30 mouse cellular contexts compared by ENCODE assay signal in the genomic region with DNA sequence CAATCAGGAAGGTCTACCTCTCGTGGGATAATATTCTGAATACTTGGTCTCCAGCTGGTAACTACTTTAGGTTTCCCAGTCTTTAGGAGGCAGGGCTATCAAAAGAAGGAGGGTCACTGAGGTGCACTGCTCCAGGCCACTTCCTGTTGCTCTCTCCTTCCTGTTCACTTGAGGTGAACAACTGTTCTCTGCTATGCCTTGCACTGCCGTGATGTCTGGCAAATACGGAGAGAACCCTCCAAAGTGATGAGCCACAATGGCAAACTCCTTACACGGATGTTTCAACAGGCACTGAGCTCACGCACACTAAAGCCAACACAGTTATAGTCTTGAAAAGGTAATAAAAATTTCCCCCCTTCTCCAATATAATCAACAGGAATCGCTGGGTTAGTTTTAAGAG. TPM values are rescaled to one million over a fixed set of nuclear protein-coding genes. Genes with fewer than 3 reads are reported as not detected.
DNase-seq lines count a peak whose midpoint lies in the region; ATAC-seq and TF ChIP-seq lines count a peak whose summit lies in the region.
"Had no signal": no experiment of that assay in that cellular context is flagged by ENCODE, and none has a peak within 500 bp of the region (broad histone marks: within the 10 kb centered on the region; RNA-seq: fewer than 3 reads in every experiment).

No protein-coding gene starts in this region.

- no peaks in the 10 kb centered on the region for H3K36me3 ChIP-seq in heart, adult 2 months (ENCODE audit: control insufficient read depth, insufficient read depth, low read length)
- H3K36me3 ChIP-seq in kidney, embryonic 16.5 days (ENCODE audit: insufficient read depth, low read length): 0 out of 2 replicates have a peak, but pooled peaks cover 4% of the 10 kb centered on the region
- H3K36me3 ChIP-seq: hindbrain, embryonic 12.5 days; limb, embryonic 10.5 days; limb, embryonic 15.5 days; midbrain, embryonic 12.5 days; neural tube, embryonic 13.5 days had no signal

- no peak overlapping the region for H3K27ac ChIP-seq in heart, adult 2 months
- no peak overlapping the region for H3K27ac ChIP-seq in kidney, embryonic 16.5 days (ENCODE audit: low read length)
- H3K27ac ChIP-seq: hindbrain, embryonic 12.5 days; hindbrain, postnatal 0 days; limb, embryonic 10.5 days; limb, embryonic 15.5 days; midbrain, embryonic 12.5 days; neural tube, embryonic 13.5 days; stomach, postnatal 0 days had no signal

- DNase-seq in heart, adult 11 months: peak; percentile 65
- no peak for DNase-seq in heart, adult 2 months
- DNase-seq in CD4-positive helper T cell, adult 2 months (ENCODE audit: low read depth, low spot score): peak; percentile 50
- no peak for DNase-seq in ovary, adult 18-20 months (ENCODE audit: low spot score)
- DNase-seq in right cerebral cortex, postnatal 4 days: no peak
- DNase-seq: adrenal gland, postnatal 14 days; cerebellum, adult 11-12 months; cerebellum, adult 9-11 months; forebrain, postnatal 0 days; gastrocnemius, postnatal 10 days; heart, postnatal 36 days; kidney, adult 11 months; kidney, postnatal 36 days; layer of hippocampus, postnatal 36 days; liver, embryonic 13.5 days; lung, adult 18-20 months had no signal

- H3K9ac ChIP-seq in heart, adult 2 months (ENCODE audit: low read depth, low read length): no peak overlapping the region
- H3K9ac ChIP-seq in kidney, embryonic 16.5 days (replicated peaks; ENCODE audit: low read length): no peak overlapping the region
- H3K9ac ChIP-seq: forebrain, postnatal 0 days; hindbrain, embryonic 12.5 days; limb, embryonic 15.5 days; liver, embryonic 13.5 days; midbrain, embryonic 12.5 days; neural tube, embryonic 13.5 days had no signal

- no peak for TF ChIP-seq CTCF in heart, adult 2 months (IDR thresholded peaks at IDR 0.05)

- no peaks in the 10 kb centered on the region for H3K9me3 ChIP-seq in kidney, embryonic 16.5 days (ENCODE audit: low read length)
- H3K9me3 ChIP-seq: hindbrain, embryonic 12.5 days; limb, embryonic 10.5 days; limb, embryonic 15.5 days; liver, embryonic 13.5 days; midbrain, embryonic 12.5 days; neural tube, embryonic 13.5 days had no signal

- TF ChIP-seq POLR2A in heart, adult 2 months (IDR thresholded peaks at IDR 0.05; ENCODE audit: insufficient read depth, low read depth, low read length): no peak

- peak; percentile 83 for ATAC-seq in activated CD4-positive, CD25-positive, alpha-beta regulatory T cell, adult 4 months
- ATAC-seq in inflammation-experienced regulatory T-cells, adult 6 months: peak; percentile 78
- no peak for ATAC-seq in kidney, embryonic 16.5 days (ENCODE audit: low FRiP score, low TSS enrichment)
- ATAC-seq: forebrain, postnatal 0 days; hindbrain, postnatal 0 days; lung, postnatal 0 days had no signal

- 63% methylated on average over 6 of the region's 6 CpGs for WGBS in heart, adult 2 months
- WGBS in kidney, embryonic 16.5 days: 79% methylated on average over 6 of the region's 6 CpGs

- TF ChIP-seq EP300 in heart, adult 2 months (IDR thresholded peaks at IDR 0.05; ENCODE audit: insufficient read depth, low read depth, low read length): no peak

- peaks cover 3% of the 10 kb centered on the region for H3K4me1 ChIP-seq in heart, adult 2 months (ENCODE audit: control insufficient read depth, insufficient read depth, low read length)
- peaks cover 11% of the 10 kb centered on the region for H3K4me1 ChIP-seq in kidney, embryonic 16.5 days (ENCODE audit: insufficient read depth, low read length)
- H3K4me1 ChIP-seq: midbrain, embryonic 12.5 days had no signal

- intact Hi-C loops in heart, adult 2 months (cut with DNase I): no loop called here

- H3K4me2 ChIP-seq in kidney, embryonic 16.5 days (replicated peaks; ENCODE audit: low read depth, low read length): no peak overlapping the region
- H3K4me2 ChIP-seq: heart, embryonic 11.5 days; hindbrain, embryonic 12.5 days; limb, embryonic 15.5 days; liver, embryonic 13.5 days; midbrain, embryonic 12.5 days; neural tube, embryonic 13.5 days had no signal

- no peak overlapping the region for H3K4me3 ChIP-seq in heart, adult 2 months
- no peak overlapping the region for H3K4me3 ChIP-seq in kidney, embryonic 16.5 days (ENCODE audit: low read length)
- H3K4me3 ChIP-seq: erythroblast, embryonic 14.5 days; hindbrain, embryonic 12.5 days; limb, embryonic 10.5 days; limb, embryonic 15.5 days; liver, embryonic 13.5 days; midbrain, embryonic 12.5 days; myocyte; neural tube, embryonic 13.5 days had no signal

- H3K27me3 ChIP-seq in heart, adult 2 months (ENCODE audit: control insufficient read depth, insufficient read depth, low read length): no peaks in the 10 kb centered on the region
- no peaks in the 10 kb centered on the region for H3K27me3 ChIP-seq in kidney, embryonic 16.5 days (ENCODE audit: insufficient read depth, low read length)
- H3K27me3 ChIP-seq: hindbrain, embryonic 12.5 days; limb, embryonic 15.5 days; liver, embryonic 13.5 days; midbrain, embryonic 12.5 days; neural tube, embryonic 13.5 days had no signal

- H3K79me2 ChIP-seq in heart, adult 2 months (replicated peaks; ENCODE audit: control insufficient read depth, insufficient read depth, low read length): peaks cover 6% of the 10 kb centered on the region; the same call in 1 of the 2 replicates

RNA-seq across cellular contexts. Expression of a gene that starts 15.3 kb away (rescaled TPM):
- total RNA-seq in heart, adult 2 months (2021): 1 to 10 TPM; 6.5 to 7.6 TPM
- 4.3 and 6.3 TPM in 2 replicates for polyA plus RNA-seq in heart, adult 2 months (2012; rRNA removed)
- polyA plus RNA-seq in activated CD4-positive, CD25-positive, alpha-beta regulatory T cell, adult 4 months (2017; shearing (Covaris generic)): 10 to 100 TPM; 17.7 to 18.7 TPM
- 10 to 100 TPM; 16.7 to 23.5 (median 18.4) TPM for polyA plus RNA-seq in inflammation-experienced regulatory T-cells, adult 6 months (2017; shearing (Covaris generic))
- polyA plus RNA-seq in kidney, embryonic 16.5 days (2015; fragmentation: Nextera tagmentation; extraction: Ambion mirVana): 13.0 TPM in 2 replicates

RNA-seq across cellular contexts. Expression of a gene that starts 15.6 kb away (rescaled TPM):
- total RNA-seq in heart, adult 2 months (2021): not detected
- 0.18 and 0.32 TPM in 2 replicates for polyA plus RNA-seq in heart, adult 2 months (2012; rRNA removed)
- 1 to 10 TPM in 1 of 2 experiments, not detected in 1; 1.6 TPM for polyA plus RNA-seq in activated CD4-positive, CD25-positive, alpha-beta regulatory T cell, adult 4 months (2017; shearing (Covaris generic))
- polyA plus RNA-seq in inflammation-experienced regulatory T-cells, adult 6 months (2017; shearing (Covaris generic)): under 1 TPM; 0.33 to 0.99 (median 0.41) TPM
- polyA plus RNA-seq in kidney, embryonic 16.5 days (2015; fragmentation: Nextera tagmentation; extraction: Ambion mirVana): 0.17 and 0.42 TPM in 2 replicates
- polyA plus RNA-seq: erythroblast, embryonic 14.5 days had no signal

Comparison
In these comparisons a context has a peak if more than half of its experiments do, and no peak if none do; other contexts are left out.
1. DNase-seq: peak in heart, adult 11 months (single experiment) and CD4-positive helper T cell, adult 2 months (single experiment); none in heart, adult 2 months (0 of 2), ovary, adult 18-20 months (single experiment) and right cerebral cortex, postnatal 4 days (single experiment).